Comparison of ENCODE assay signal across 26 mouse cellular contexts in the genomic region with DNA sequence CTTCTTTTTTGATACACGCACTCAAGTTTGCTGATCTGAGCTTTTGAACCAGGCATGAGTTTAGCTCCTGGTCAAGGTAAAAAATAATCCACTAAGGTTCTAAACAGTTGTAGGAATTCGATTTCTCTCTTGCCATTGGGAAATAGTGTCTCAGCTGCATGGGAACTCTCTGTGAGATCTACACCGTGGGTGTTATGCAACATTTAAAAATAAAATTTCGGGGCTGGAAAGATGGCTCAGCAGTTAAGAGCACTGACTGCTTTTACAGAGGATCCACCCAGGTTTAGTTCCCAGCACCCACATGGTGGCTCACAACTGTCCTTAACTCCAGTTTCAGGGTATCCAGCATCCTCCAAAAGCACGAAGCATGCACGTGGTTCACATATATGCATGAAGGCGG. TPM values are rescaled to one million over a fixed set of nuclear protein-coding genes. Genes with fewer than 3 reads are reported as not detected.
A peak's percentile ranks its signal among the peaks of the same experiment; 100 is the strongest.
DNase-seq lines count a peak whose midpoint lies in the region; ATAC-seq and TF ChIP-seq lines count a peak whose summit lies in the region.
"Had no signal": no experiment of that assay in that cellular context is flagged by ENCODE, and none has a peak within 500 bp of the region (broad histone marks: within the 10 kb centered on the region; RNA-seq: fewer than 3 reads in every experiment).

No protein-coding gene starts in this region.

- no peak overlapping the region for H3K4me2 ChIP-seq in hindbrain, embryonic 14.5 days (replicated peaks)
- H3K4me2 ChIP-seq: heart, embryonic 11.5 days; limb, embryonic 15.5 days; lung, embryonic 14.5 days; midbrain, embryonic 12.5 days; neural tube, embryonic 15.5 days; stomach, embryonic 15.5 days had no signal

- H3K9ac ChIP-seq in hindbrain, embryonic 14.5 days = no peak overlapping the region
- no peak overlapping the region for H3K9ac ChIP-seq in heart, adult 2 months (ENCODE audit: low read depth, low read length)
- H3K9ac ChIP-seq: limb, embryonic 15.5 days; liver, embryonic 14.5 days; lung, embryonic 14.5 days; midbrain, embryonic 12.5 days; neural tube, embryonic 15.5 days; stomach, embryonic 15.5 days had no signal

- DNase-seq in frontal cortex, postnatal 10 days (ENCODE audit: low spot score in 2 of 2) = no peak
- DNase-seq in left cerebral cortex, adult 11 months (ENCODE audit: low spot score) = peak; percentile 38
- DNase-seq in left cerebral cortex, postnatal 10 days (ENCODE audit: extremely low spot score in 1 of 2, low spot score in 2 of 2) = no peak
- DNase-seq in layer of hippocampus, adult 9-11 months = peak; percentile 28
- peak; percentile 33 to 39 for DNase-seq in left cerebral cortex, postnatal 36 days (ENCODE audit: low spot score in 2 of 2)
- DNase-seq in hindbrain, embryonic 14.5 days (ENCODE audit: low spot score) = no peak
- no peak for DNase-seq in heart, adult 2 months
- DNase-seq: adrenal gland, postnatal 14 days; cerebellum, adult 9-11 months; gastrocnemius, postnatal 10 days; kidney, postnatal 25 days; lung, embryonic 14.5 days; thymus, adult 18-20 months; thymus, postnatal 36 days had no signal

- H3K27me3 ChIP-seq in hindbrain, embryonic 14.5 days (ENCODE audit: control insufficient read depth, insufficient read depth, low read length) = no peaks in the 10 kb centered on the region
- no peaks in the 10 kb centered on the region for H3K27me3 ChIP-seq in heart, adult 2 months (ENCODE audit: control insufficient read depth, insufficient read depth, low read length)
- H3K27me3 ChIP-seq: limb, embryonic 15.5 days; midbrain, embryonic 12.5 days; neural tube, embryonic 15.5 days; stomach, embryonic 15.5 days had no signal

- no peak for TF ChIP-seq EP300 in heart, adult 2 months (IDR thresholded peaks at IDR 0.05; ENCODE audit: insufficient read depth, low read depth, low read length)

- no peaks in the 10 kb centered on the region for H3K9me3 ChIP-seq in hindbrain, embryonic 14.5 days (ENCODE audit: control insufficient read depth, low read length)
- H3K9me3 ChIP-seq: forebrain, embryonic 10.5 days; limb, embryonic 15.5 days; midbrain, embryonic 12.5 days; neural tube, embryonic 15.5 days; stomach, embryonic 15.5 days had no signal

- no peak for TF ChIP-seq POLR2A in heart, adult 2 months (IDR thresholded peaks at IDR 0.05; ENCODE audit: insufficient read depth, low read depth, low read length)

- no peaks in the 10 kb centered on the region for H3K79me2 ChIP-seq in heart, adult 2 months (replicated peaks; ENCODE audit: control insufficient read depth, insufficient read depth, low read length)

- no peaks in the 10 kb centered on the region for H3K36me3 ChIP-seq in hindbrain, embryonic 14.5 days (replicated peaks; ENCODE audit: control insufficient read depth, insufficient read depth)
- no peaks in the 10 kb centered on the region for H3K36me3 ChIP-seq in heart, adult 2 months (ENCODE audit: control insufficient read depth, insufficient read depth, low read length)
- H3K36me3 ChIP-seq: forebrain, embryonic 10.5 days; limb, embryonic 15.5 days; midbrain, embryonic 12.5 days; neural tube, embryonic 15.5 days; stomach, embryonic 15.5 days had no signal

- no peaks in the 10 kb centered on the region for H3K4me1 ChIP-seq in hindbrain, embryonic 14.5 days (replicated peaks; ENCODE audit: control insufficient read depth, insufficient read depth, low read length)
- H3K4me1 ChIP-seq in heart, adult 2 months (ENCODE audit: control insufficient read depth, insufficient read depth, low read length) = peaks cover 1% of the 10 kb centered on the region; the same call in 1 of the 2 replicates
- H3K4me1 ChIP-seq: limb, embryonic 15.5 days; midbrain, embryonic 12.5 days; neural tube, embryonic 15.5 days; stomach, embryonic 15.5 days had no signal

- no peak overlapping the region for H3K4me3 ChIP-seq in hindbrain, embryonic 14.5 days (replicated peaks; ENCODE audit: low read length)
- no peak overlapping the region for H3K4me3 ChIP-seq in heart, adult 2 months
- H3K4me3 ChIP-seq: forebrain, embryonic 10.5 days; limb, embryonic 15.5 days; midbrain, embryonic 12.5 days; neural tube, embryonic 15.5 days; stomach, embryonic 15.5 days had no signal

- intact Hi-C loops in left cerebral cortex, postnatal 10 days (cut with DNase I) = no loop called here
- intact Hi-C loops in left cerebral cortex, postnatal 36 days (cut with DNase I) = no loop called here
- intact Hi-C loops in heart, adult 2 months (cut with DNase I) = no loop called here

- WGBS in hindbrain, embryonic 14.5 days = 89% methylated on average over 7 of the region's 7 CpGs
- 83% methylated on average over 7 of the region's 7 CpGs for whole genome bisulfite sequencing in heart, adult 2 months

- peak; percentile 96 for ATAC-seq in frontal cortex, adult (ENCODE audit: low TSS enrichment)
- no peak for ATAC-seq in hindbrain, embryonic 14.5 days (ENCODE audit: low FRiP score)
- ATAC-seq: forebrain, embryonic 16.5 days; hindbrain, embryonic 16.5 days; intestine, embryonic 16.5 days had no signal

- no peak for TF ChIP-seq CTCF in heart, adult 2 months (IDR thresholded peaks at IDR 0.05)

- no peak overlapping the region for H3K27ac ChIP-seq in hindbrain, embryonic 14.5 days
- H3K27ac ChIP-seq in heart, adult 2 months = no peak overlapping the region
- H3K27ac ChIP-seq: forebrain, embryonic 10.5 days; limb, embryonic 15.5 days; liver, embryonic 14.5 days; midbrain, embryonic 12.5 days; neural tube, embryonic 15.5 days; stomach, embryonic 15.5 days had no signal

RNA-seq across cellular contexts. Expression of gene Cgnl1, which starts 47.1 kb away (rescaled TPM):
- total RNA-seq in left cerebral cortex, postnatal 10 days (2021) = 10 to 100 TPM; 10.5 to 12.7 TPM
- 10 to 100 TPM; 11.3 to 11.4 TPM for total RNA-seq in left cerebral cortex, postnatal 36 days (2021)
- 6.1 and 7.2 TPM in 2 replicates for polyA plus RNA-seq in hindbrain, embryonic 14.5 days (2014; fragmentation: Nextera tagmentation; extraction: Ambion mirVana)
- 10 to 100 TPM; 28.1 to 31.0 TPM for total RNA-seq in heart, adult 2 months (2021)
- polyA plus RNA-seq in heart, adult 2 months (2012; rRNA removed) = 10.5 and 16.2 TPM in 2 replicates
- total RNA-seq: granulocyte monocyte progenitor cell, adult 5-6 weeks had no signal

Comparison
In these comparisons a context has a peak if more than half of its experiments do, and no peak if none do; other contexts are left out.
1. DNase-seq: peak in left cerebral cortex, adult 11 months (single experiment), layer of hippocampus, adult 9-11 months (single experiment) and left cerebral cortex, postnatal 36 days (2 of 2); none in frontal cortex, postnatal 10 days (0 of 2), left cerebral cortex, postnatal 10 days (0 of 2), hindbrain, embryonic 14.5 days (single experiment) and heart, adult 2 months (0 of 2).